Mouse (Mus musculus): ENCODE results near the gene Rnf135. TPM values are rescaled to one million over a fixed set of nuclear protein-coding genes. Genes with fewer than 3 reads are reported as not detected.

Rnf135 gene
- polyA plus RNA-seq (2017; shearing (Covaris generic)), result 3.9 TPM

DNA sequence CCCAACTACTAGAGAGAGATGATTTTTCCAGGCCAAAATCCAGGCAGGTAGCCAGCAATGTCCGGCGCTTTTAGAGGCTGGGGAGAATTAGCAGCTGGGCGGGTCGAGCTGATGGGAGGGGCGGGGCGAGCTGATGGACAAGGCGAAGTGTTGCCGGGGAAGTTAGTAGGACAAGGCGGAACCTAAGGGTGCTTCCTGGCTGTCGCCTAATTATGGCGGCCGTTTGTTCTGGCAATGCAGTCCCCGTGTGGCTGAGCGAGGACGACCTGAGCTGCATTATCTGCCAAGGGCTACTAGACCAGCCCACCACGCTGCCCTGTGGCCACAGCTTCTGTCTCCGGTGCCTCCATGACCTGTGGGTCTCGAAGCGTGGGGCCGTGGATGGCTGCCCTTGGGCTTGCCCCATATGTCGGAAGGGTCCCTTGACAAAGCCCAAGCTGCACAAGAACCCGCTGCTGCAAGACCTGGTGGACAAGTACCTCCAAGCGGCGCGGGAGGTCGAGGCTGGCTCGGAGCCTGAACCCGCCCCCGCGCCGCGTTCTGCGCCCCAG, at the start of gene Rnf135:
TSS of gene Rnf135 (plus strand) at position 147 of the 551 bp plus-strand sequence.

DNA sequence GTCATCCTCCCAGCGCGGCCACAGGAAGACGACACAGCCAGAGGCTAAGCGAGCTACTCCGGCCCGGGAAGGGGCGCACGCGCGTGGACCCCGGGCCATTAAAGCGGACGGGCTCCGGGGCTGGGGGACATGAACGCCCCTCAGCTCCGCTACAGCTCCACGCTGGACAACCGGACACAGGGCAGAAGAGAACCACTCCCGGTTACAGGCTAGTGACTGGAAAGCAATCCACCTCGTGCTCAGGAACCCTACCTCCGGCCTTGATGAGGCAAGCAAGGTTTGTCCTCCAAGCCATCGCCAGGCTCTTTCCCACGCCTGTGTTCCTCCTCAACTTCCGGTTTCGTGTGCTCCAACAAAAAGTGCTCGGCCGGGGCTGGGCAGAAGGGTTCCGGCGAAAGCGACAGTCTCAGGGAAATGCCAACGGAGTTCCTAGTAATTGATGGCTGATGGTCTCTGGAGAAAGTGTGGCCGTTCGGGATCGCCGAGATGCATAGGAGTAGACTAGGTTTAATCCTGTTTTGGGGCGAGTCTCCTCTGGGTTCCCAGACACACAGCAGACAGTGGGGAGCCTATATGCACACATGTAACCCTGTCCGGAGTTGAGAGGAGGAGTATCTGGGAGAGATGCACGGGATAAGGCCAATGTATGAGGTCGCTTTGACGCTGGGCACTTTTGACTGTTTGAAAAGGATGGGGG, 41.7 kb upstream of the Rnf135 start, which contains the start of gene Tefm:
TSS of gene Tefm (minus strand) at position 351 of the 697 bp plus-strand sequence.

DNA sequence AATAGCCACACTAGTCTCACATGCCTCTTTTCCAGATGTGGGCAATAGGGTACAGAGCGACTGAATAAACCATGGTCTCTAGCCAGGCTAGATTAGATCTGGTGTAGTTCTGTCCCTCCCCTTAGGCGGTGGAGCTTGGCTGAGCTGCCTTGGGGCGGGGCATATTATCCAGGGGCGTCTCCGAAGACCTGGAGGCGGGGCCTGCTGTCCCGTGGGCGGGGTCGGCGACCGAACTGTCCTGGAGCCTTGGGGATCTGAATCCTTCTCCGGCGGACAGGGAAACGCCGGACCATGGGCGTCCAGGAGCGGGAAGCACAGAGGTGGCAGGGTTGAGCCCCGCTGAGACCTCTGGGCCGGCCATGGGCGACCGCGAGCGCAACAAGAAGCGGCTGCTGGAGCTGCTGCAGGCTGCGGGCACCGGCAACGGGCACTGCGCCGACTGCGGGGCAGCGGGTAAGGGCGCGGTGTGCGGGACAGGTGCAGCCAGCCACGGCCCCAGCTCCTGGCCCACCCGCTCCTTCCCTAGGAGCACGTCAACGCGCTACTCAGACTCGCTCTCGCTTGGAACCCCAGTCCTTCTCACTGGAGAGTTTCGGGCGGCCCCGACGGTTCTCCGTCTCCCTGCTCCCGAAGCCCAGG, 29.7 kb upstream of the Rnf135 start, which contains the start of gene Adap2:
TSS of gene Adap2 (plus strand) at position 249 of the 639 bp plus-strand sequence.

DNA sequence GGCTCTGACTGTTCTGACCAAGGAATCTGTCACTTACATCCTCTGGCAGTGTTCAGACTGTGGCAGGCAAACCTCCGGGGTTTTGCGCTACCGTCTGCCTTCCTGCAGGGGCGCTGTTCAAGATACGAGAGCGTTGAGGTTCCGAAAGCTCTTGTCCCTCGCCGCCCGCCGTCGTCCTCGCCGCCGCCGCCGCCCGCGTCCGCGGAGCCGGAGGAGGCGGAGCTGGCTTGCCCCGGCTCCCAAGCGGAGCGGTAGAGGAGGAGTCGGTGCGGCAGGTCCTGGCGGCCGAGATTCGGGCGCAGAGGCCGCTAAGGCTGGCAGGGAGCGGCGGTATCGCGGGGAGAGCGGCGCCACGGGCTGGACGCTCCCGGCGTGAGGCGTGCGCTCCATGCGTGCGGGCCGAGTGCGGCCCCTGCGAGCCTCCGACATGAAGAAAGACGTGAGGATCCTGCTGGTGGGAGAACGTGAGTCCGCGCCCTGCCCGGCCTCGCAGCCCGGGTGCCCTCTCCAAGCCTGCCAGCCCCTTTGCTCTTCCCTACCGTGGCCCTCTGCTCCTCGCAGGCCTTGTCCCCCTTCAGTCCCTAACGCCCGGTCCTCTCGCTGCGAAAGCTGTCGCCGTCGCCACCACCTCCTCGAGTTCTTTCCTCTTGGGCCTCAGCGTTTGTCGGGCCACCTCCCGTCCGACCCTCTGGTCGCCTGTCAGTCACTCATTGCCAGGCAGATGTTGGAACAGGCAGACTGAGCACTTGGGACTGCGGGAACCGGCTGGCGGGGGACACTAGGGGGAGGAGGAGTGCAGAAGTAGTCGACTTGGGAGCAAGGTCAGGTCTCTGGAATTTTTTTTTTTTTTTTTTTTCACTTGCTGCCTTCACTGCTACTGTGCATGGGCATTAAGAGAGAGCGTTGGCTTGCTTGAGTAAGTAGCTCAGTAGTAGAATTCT, 25.5 kb downstream of the Rnf135 start, which contains the start of gene Rhot1:
TSS of gene Rhot1 (plus strand) at position 160 of the 941 bp plus-strand sequence.

Other genes starting within 250 kb of the Rnf135 start
- gene Utp6, start 221.5 kb upstream of the Rnf135 start, polyA plus RNA-seq (2017; shearing (Covaris generic)), result 38.1 TPM
- gene Suz12, start 190.7 kb upstream of the Rnf135 start, polyA plus RNA-seq (2017; shearing (Covaris generic)), result 40.1 TPM
- 315 TPM for gene Crlf3, start 102.9 kb upstream of the Rnf135 start, polyA plus RNA-seq (2017; shearing (Covaris generic))
- 3.4 TPM for gene Atad5, start 94.5 kb upstream of the Rnf135 start, polyA plus RNA-seq (2017; shearing (Covaris generic))
- 5.1 TPM for gene Tefm, start 41.7 kb upstream of the Rnf135 start, polyA plus RNA-seq (2017; shearing (Covaris generic))
- gene Adap2, start 29.7 kb upstream of the Rnf135 start, polyA plus RNA-seq (2017; shearing (Covaris generic)), result 0.78 TPM
- gene Rhot1, start 25.2 kb downstream of the Rnf135 start, polyA plus RNA-seq (2017; shearing (Covaris generic)), result 52.9 TPM
- 4.9 TPM for gene Rhbdl3, start 117.1 kb downstream of the Rnf135 start, polyA plus RNA-seq (2017; shearing (Covaris generic))
- 8.5 TPM for gene 5730455P16Rik, start 194.2 kb downstream of the Rnf135 start, polyA plus RNA-seq (2017; shearing (Covaris generic))
- gene Zfp207, start 199.4 kb downstream of the Rnf135 start, polyA plus RNA-seq (2017; shearing (Covaris generic)), result 195 TPM
- gene Psmd11, start 244.8 kb downstream of the Rnf135 start, polyA plus RNA-seq (2017; shearing (Covaris generic)), result 132 TPM